Mouse (Mus musculus) ES-Bruce4 (cell line): ENCODE data around the gene Gm42517.

ENCODE experiments used
- CTCF ChIP-seq: IDR thresholded peaks from one replicate; pipeline ENCODE4 v1.8.1; 2011; ENCODE audit warnings: low read depth, low read length
- EP300 ChIP-seq: IDR thresholded peaks from 2 replicates; pipeline ENCODE4 v1.6.1; 2011; ENCODE audit warnings: low read depth, low read length; ENCODE audit not compliant: insufficient read depth
- POLR2A ChIP-seq: IDR thresholded peaks from one replicate; pipeline ENCODE4 v1.8.1; 2011; ENCODE audit warnings: low read length; ENCODE audit not compliant: insufficient read depth

- TF ChIP-seq EP300 (no peak), CTCF (no peak), POLR2A (no peak)
These were observed 6.4 kb upstream of the Gm42517 start for GRCm38 (mm10) chr5:108374079-108374478.
